Mouse (Mus musculus): ENCODE results near the gene Prom1. TPM values are rescaled to one million over a fixed set of nuclear protein-coding genes. Genes with fewer than 3 reads are reported as not detected.

The Prom1 gene
- polyA plus RNA-seq, 1 experiment from 2014 or later = 123 TPM

DNA sequence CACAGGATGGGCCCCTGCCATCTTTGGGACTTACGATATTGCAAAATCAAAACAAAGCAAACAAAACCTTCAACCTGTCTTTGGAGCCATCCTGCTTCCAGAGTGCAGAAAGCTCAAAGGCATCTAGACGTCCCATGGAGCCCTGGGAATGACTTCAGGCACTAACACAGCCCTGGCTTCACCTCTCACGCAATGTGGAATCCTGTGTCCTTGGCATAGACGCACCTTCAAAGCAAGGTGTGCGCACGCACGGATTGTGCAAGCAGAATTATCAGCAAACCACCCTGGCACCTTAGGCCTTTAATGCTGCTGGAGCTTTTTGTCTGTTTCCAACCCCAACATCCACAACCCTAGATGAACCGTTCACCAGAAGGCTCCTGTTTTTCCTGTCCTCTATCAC, 104.2 kb downstream of the Prom1 start:
- no peak for DNase-seq (ENCODE audit: low spot score)
- 95% methylated on average over 8 of the region's 8 CpGs for WGBS
- no peaks in the 10 kb centered on the region for H3K4me1 ChIP-seq (ENCODE audit: control insufficient read depth, insufficient read depth, low read length)

DNA sequence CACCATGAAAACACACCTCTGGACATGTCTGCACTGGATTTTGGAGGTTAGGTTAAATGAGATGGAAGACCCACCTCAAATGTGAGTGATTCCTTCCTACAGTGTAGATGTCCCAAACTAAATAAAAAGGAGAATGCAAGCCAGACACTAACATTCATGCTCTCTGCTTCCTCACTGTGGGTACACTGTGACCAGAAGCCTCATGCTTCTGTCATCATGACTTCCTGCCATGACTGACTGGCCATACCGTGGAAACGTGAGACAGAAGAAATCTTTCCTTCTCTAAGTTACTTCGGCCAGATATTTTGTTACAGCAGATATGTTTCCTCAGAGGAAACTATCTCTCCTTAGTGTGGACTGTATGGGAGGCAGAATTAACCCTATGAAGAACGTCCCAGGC, 105.7 kb downstream of the Prom1 start:
- Histone ChIP-seq H3K27me3 (ENCODE audit: control insufficient read depth, insufficient read depth, low read length) (no peaks in the 10 kb centered on the region), H3K36me3 (ENCODE audit: control insufficient read depth, insufficient read depth, low read length) (no peaks in the 10 kb centered on the region), H3K4me1 (ENCODE audit: control insufficient read depth, insufficient read depth, low read length) (no peaks in the 10 kb centered on the region), H3K4me2 (ENCODE audit: low read depth, severe bottlenecking) (no peak overlapping the region), H3K4me3 (ENCODE audit: low read depth, low read length) (no peak overlapping the region), H3K27ac (replicated peaks; ENCODE audit: low read depth, low read length) (no peak overlapping the region), H3K9me3 (ENCODE audit: control insufficient read depth, low read length) (no peaks in the 10 kb centered on the region), H3K9ac (ENCODE audit: low read length) (no peak overlapping the region)
- 90% methylated on average over 4 of the region's 4 CpGs for WGBS
- no peak for DNase-seq (ENCODE audit: low spot score)
- no peak for ATAC-seq (ENCODE audit: insufficient number of reproducible peaks, low FRiP score, low TSS enrichment, low read depth)

More for the DNA sequence above, 104.2 kb downstream of the Prom1 start:
- H3K9me3 ChIP-seq (ENCODE audit: control insufficient read depth, low read length) = no peaks in the 10 kb centered on the region
- H3K36me3 ChIP-seq (ENCODE audit: control insufficient read depth, insufficient read depth, low read length) = no peaks in the 10 kb centered on the region
- H3K27ac ChIP-seq (replicated peaks; ENCODE audit: low read depth, low read length) = no peak overlapping the region
- no peaks in the 10 kb centered on the region for H3K27me3 ChIP-seq (ENCODE audit: control insufficient read depth, insufficient read depth, low read length)
- no peak for ATAC-seq (ENCODE audit: insufficient number of reproducible peaks, low FRiP score, low TSS enrichment, low read depth)
- H3K4me3 ChIP-seq (ENCODE audit: low read depth, low read length) = no peak overlapping the region
- no peak overlapping the region for H3K4me2 ChIP-seq (ENCODE audit: low read depth, severe bottlenecking)
- no peak overlapping the region for H3K9ac ChIP-seq (ENCODE audit: low read length)

GRCm38 (mm10) chr5:43994981-43995380, 106.9 kb downstream of the Prom1 start:
- no peak overlapping the region for H3K4me2 ChIP-seq (ENCODE audit: low read depth, severe bottlenecking)
- no peaks in the 10 kb centered on the region for H3K36me3 ChIP-seq (ENCODE audit: control insufficient read depth, insufficient read depth, low read length)
- no peak overlapping the region for H3K4me3 ChIP-seq (ENCODE audit: low read depth, low read length)
- DNase-seq (ENCODE audit: low spot score) = no peak
- no peak for ATAC-seq (ENCODE audit: insufficient number of reproducible peaks, low FRiP score, low TSS enrichment, low read depth)
- no peaks in the 10 kb centered on the region for H3K9me3 ChIP-seq (ENCODE audit: control insufficient read depth, low read length)
- WGBS = 92% methylated on average over 2 of the region's 2 CpGs
- no peak overlapping the region for H3K9ac ChIP-seq (ENCODE audit: low read length)
- no peaks in the 10 kb centered on the region for H3K27me3 ChIP-seq (ENCODE audit: control insufficient read depth, insufficient read depth, low read length)
- H3K27ac ChIP-seq (replicated peaks; ENCODE audit: low read depth, low read length) = no peak overlapping the region
- H3K4me1 ChIP-seq (ENCODE audit: control insufficient read depth, insufficient read depth, low read length) = no peaks in the 10 kb centered on the region

DNA sequence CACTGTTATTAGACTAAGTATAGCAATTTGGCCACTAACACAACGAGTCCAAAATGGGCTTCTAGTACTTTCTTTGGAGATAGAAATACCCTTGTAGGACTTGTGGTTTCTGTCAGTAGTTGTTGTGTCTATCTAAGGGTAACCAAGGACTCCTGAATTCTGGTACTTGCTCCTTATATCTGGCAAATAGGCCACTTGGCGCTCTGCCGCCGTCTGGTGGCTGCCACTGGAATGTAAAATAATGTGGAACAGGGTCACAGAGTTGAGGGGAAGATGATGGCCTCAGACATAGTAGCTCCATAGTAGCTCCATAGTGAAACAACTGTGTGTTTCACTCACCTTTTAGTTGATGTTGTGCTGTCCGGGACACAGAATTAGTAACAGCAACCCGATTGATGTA, 111.5 kb downstream of the Prom1 start:
- Histone ChIP-seq H3K36me3 (ENCODE audit: control insufficient read depth, insufficient read depth, low read length) (no peaks in the 10 kb centered on the region), H3K4me1 (ENCODE audit: control insufficient read depth, insufficient read depth, low read length) (no peaks in the 10 kb centered on the region), H3K4me2 (ENCODE audit: low read depth, severe bottlenecking) (no peak overlapping the region), H3K9me3 (ENCODE audit: control insufficient read depth, low read length) (no peaks in the 10 kb centered on the region), H3K9ac (ENCODE audit: low read length) (no peak overlapping the region), H3K4me3 (ENCODE audit: low read depth, low read length) (no peak overlapping the region), H3K27me3 (ENCODE audit: control insufficient read depth, insufficient read depth, low read length) (no peaks in the 10 kb centered on the region), H3K27ac (replicated peaks; ENCODE audit: low read depth, low read length) (no peak overlapping the region)
- ATAC-seq (ENCODE audit: insufficient number of reproducible peaks, low FRiP score, low TSS enrichment, low read depth) (no peak), DNase-seq (ENCODE audit: low spot score) (peak; percentile 73)
- 54% methylated on average over 6 of the region's 6 CpGs for WGBS

- no peak for ATAC-seq (ENCODE audit: insufficient number of reproducible peaks, low FRiP score, low TSS enrichment, low read depth)
- no peak overlapping the region for H3K27ac ChIP-seq (replicated peaks; ENCODE audit: low read depth, low read length)
- H3K4me1 ChIP-seq (ENCODE audit: control insufficient read depth, insufficient read depth, low read length) = no peaks in the 10 kb centered on the region
- no peak overlapping the region for H3K4me3 ChIP-seq (ENCODE audit: low read depth, low read length)
- no peak overlapping the region for H3K9ac ChIP-seq (ENCODE audit: low read length)
- 81% methylated on average over 5 of the region's 5 CpGs for WGBS
- H3K36me3 ChIP-seq (ENCODE audit: control insufficient read depth, insufficient read depth, low read length) = no peaks in the 10 kb centered on the region
- H3K27me3 ChIP-seq (ENCODE audit: control insufficient read depth, insufficient read depth, low read length) = no peaks in the 10 kb centered on the region
- DNase-seq (ENCODE audit: low spot score) = no peak
- H3K4me2 ChIP-seq (ENCODE audit: low read depth, severe bottlenecking) = no peak overlapping the region
- H3K9me3 ChIP-seq (ENCODE audit: control insufficient read depth, low read length) = no peaks in the 10 kb centered on the region
These were observed 112.8 kb downstream of the Prom1 start for GRCm38 (mm10) chr5:43989017-43989416.

- Histone ChIP-seq H3K36me3 (ENCODE audit: control insufficient read depth, insufficient read depth, low read length) (no peaks in the 10 kb centered on the region), H3K4me3 (ENCODE audit: low read depth, low read length) (no peak overlapping the region)
- no peak for ATAC-seq (ENCODE audit: insufficient number of reproducible peaks, low FRiP score, low TSS enrichment, low read depth)
These were observed 115.6 kb downstream of the Prom1 start for GRCm38 (mm10) chr5:43986212-43986611.

DNA sequence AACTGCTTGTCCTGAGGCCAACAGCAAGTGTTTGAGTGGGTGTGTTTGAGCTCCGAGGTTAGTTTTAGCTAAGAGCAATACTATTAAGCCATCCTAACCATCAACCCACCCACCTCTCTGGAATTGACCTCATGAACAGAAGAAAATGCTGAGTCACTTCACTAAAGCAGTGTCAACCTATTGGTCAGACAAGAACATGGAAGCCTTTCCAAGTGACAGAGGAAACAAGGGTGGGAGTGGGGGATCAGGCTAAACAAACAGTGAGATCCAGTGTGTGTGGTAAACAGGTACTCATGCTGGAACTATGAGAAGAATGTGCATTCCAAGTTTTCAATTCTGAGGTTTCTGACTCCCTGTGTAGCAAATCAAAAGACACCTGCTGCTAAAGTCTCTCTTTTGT, 118.9 kb downstream of the Prom1 start:
- H3K27ac ChIP-seq (replicated peaks; ENCODE audit: low read depth, low read length) = no peak overlapping the region
- H3K36me3 ChIP-seq (ENCODE audit: control insufficient read depth, insufficient read depth, low read length) = no peaks in the 10 kb centered on the region
- no peak overlapping the region for H3K9ac ChIP-seq (ENCODE audit: low read length)
- H3K4me3 ChIP-seq (ENCODE audit: low read depth, low read length) = no peak overlapping the region
- no peak for ATAC-seq (ENCODE audit: insufficient number of reproducible peaks, low FRiP score, low TSS enrichment, low read depth)
- no peaks in the 10 kb centered on the region for H3K9me3 ChIP-seq (ENCODE audit: control insufficient read depth, low read length)
- no peaks in the 10 kb centered on the region for H3K27me3 ChIP-seq (ENCODE audit: control insufficient read depth, insufficient read depth, low read length)
- peaks cover 3% of the 10 kb centered on the region; the same call in 1 of the 2 replicates for H3K4me1 ChIP-seq (ENCODE audit: control insufficient read depth, insufficient read depth, low read length)
- DNase-seq (ENCODE audit: low spot score) = no peak
- WGBS = 79% methylated on average over 1 of the region's 1 CpGs
- no peak overlapping the region for H3K4me2 ChIP-seq (ENCODE audit: low read depth, severe bottlenecking)

More at GRCm38 (mm10) chr5:43986212-43986611, 115.6 kb downstream of the Prom1 start:
- no peak overlapping the region for H3K9ac ChIP-seq (ENCODE audit: low read length)
- H3K4me1 ChIP-seq (ENCODE audit: control insufficient read depth, insufficient read depth, low read length) = peaks cover 3% of the 10 kb centered on the region; the same call in 1 of the 2 replicates
- no peaks in the 10 kb centered on the region for H3K27me3 ChIP-seq (ENCODE audit: control insufficient read depth, insufficient read depth, low read length)
- H3K27ac ChIP-seq (replicated peaks; ENCODE audit: low read depth, low read length) = no peak overlapping the region
- no peak for DNase-seq (ENCODE audit: low spot score)
- no peak overlapping the region for H3K4me2 ChIP-seq (ENCODE audit: low read depth, severe bottlenecking)
- H3K9me3 ChIP-seq (ENCODE audit: control insufficient read depth, low read length) = no peaks in the 10 kb centered on the region

DNA sequence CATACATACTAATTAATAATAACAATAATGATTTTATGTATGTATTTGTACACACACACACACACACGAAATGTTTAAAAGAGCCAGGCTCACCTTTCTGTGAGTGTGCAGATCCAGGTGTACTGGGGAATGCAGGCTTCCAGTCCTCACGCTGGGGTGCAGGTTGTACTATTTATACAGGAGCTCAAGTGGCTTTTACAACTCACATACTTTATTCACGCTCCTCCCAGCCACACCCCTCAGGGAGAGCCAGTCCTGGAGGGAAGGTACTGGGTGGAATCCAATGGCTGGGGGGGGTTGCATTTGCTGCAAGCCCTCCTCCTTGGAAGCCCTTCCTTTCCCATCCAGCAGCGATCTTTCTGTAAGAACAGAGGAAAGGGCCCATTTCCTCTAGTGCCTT, 120.2 kb downstream of the Prom1 start, which contains the start of gene Fgfbp1:
Gene Fgfbp1, minus strand, starts transcription at position 160 of the 400 bp plus-strand sequence.
- ATAC-seq (ENCODE audit: insufficient number of reproducible peaks, low FRiP score, low TSS enrichment, low read depth) = no peak
- 64% methylated on average over 4 of the region's 4 CpGs for WGBS

DNA sequence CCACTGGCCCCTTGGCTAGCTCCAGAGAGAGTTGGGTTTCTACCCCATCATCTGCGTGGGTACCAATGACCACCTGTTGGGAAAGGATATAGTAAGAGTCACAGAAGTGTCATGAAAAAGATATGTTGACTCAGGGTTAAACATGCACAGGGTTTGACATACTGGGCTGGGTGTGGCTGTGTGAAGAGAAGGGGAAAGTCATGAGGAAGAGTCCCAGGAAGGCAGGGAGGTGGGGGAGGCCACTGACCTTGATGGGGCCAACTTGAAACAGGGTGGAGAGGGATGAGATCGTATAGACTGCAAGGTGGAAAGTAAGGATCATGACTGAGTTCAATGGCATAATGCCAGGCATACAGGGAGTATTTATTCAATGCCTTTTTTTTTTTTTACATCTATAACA, 121.4 kb downstream of the Prom1 start:
- ATAC-seq (ENCODE audit: insufficient number of reproducible peaks, low FRiP score, low TSS enrichment, low read depth) = no peak
- DNase-seq (ENCODE audit: low spot score) = no peak
- Histone ChIP-seq H3K9me3 (ENCODE audit: control insufficient read depth, low read length) (no peaks in the 10 kb centered on the region), H3K4me3 (ENCODE audit: low read depth, low read length) (no peak overlapping the region), H3K9ac (ENCODE audit: low read length) (no peak overlapping the region), H3K36me3 (ENCODE audit: control insufficient read depth, insufficient read depth, low read length) (no peaks in the 10 kb centered on the region), H3K4me2 (ENCODE audit: low read depth, severe bottlenecking) (no peak overlapping the region), H3K27ac (replicated peaks; ENCODE audit: low read depth, low read length) (no peak overlapping the region), H3K27me3 (ENCODE audit: control insufficient read depth, insufficient read depth, low read length) (no peaks in the 10 kb centered on the region), H3K4me1 (ENCODE audit: control insufficient read depth, insufficient read depth, low read length) (peaks cover 3% of the 10 kb centered on the region; the same call in 1 of the 2 replicates)
- 72% methylated on average over 2 of the region's 2 CpGs for WGBS

More for the DNA sequence above, 120.2 kb downstream of the Prom1 start, which contains the start of gene Fgfbp1:
- H3K4me2 ChIP-seq (ENCODE audit: low read depth, severe bottlenecking) = no peak within 1 kb of the TSS
- H3K4me1 ChIP-seq (ENCODE audit: control insufficient read depth, insufficient read depth, low read length) = peaks cover 3% of the 10 kb centered on the region; the same call in 1 of the 2 replicates
- H3K9me3 ChIP-seq (ENCODE audit: control insufficient read depth, low read length) = no peaks in the 10 kb centered on the region
- no peak within 1 kb of the TSS for H3K4me3 ChIP-seq (ENCODE audit: low read depth, low read length)
- no peak for DNase-seq (ENCODE audit: low spot score)
- H3K36me3 ChIP-seq (ENCODE audit: control insufficient read depth, insufficient read depth, low read length) = no peaks in the 10 kb centered on the region
- H3K9ac ChIP-seq (ENCODE audit: low read length) = no peak within 1 kb of the TSS
- no peak within 1 kb of the TSS for H3K27ac ChIP-seq (replicated peaks; ENCODE audit: low read depth, low read length)
- no peaks in the 10 kb centered on the region for H3K27me3 ChIP-seq (ENCODE audit: control insufficient read depth, insufficient read depth, low read length)
